Mouse (Mus musculus) right cerebral cortex, postnatal 25 days (tissue): ENCODE results near the gene Taar2.
A peak's percentile ranks its signal among the peaks of the same experiment; 100 is the strongest.

Source experiments
- DNase-seq: peaks from one replicate; pipeline ENCODE4 v3.0.0; 2022

The Taar2 gene

DNA sequence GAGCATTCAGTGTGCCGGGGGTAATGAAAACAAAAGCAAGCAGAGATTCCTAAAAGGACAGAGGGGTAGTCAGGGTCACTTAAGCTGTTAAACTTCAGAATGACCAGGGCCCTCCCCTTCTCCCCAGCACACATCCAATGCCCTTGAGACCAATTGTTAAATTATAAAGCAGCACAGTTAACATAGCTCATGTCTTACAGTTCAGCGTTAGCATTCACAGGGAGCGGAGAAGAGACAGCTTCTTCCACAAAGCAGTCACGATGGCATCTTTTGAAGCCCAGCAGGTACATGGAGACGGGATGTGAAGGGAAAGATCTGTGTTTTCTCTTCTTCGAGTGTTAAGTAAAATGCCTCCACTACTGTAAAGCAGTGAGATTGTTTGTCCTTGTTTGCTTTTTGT is at the start of gene Taar2:
TSS of gene Taar2 (plus strand) at position 261 of the 400 bp plus-strand sequence.
- no peak for DNase-seq

DNA sequence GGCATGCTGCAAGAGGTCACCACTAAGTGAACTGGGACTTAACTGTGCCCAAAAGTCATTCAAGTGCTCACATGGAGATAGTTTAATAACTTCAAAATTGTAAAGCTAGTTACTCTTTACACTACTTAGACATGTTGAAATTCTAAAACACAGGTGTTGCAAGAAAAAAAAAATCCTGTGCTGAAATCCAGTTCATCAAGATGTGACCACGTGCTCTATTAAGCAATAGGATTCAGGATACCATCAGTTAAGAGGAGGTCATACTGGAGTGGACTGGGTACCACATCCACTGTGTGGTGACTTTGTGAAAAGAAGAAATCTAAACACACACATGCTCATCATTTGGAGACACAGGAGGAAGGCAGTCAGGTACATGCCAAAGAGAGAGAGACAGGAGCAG is 45.4 kb upstream of the Taar2 start:
- no peak for DNase-seq

DNA sequence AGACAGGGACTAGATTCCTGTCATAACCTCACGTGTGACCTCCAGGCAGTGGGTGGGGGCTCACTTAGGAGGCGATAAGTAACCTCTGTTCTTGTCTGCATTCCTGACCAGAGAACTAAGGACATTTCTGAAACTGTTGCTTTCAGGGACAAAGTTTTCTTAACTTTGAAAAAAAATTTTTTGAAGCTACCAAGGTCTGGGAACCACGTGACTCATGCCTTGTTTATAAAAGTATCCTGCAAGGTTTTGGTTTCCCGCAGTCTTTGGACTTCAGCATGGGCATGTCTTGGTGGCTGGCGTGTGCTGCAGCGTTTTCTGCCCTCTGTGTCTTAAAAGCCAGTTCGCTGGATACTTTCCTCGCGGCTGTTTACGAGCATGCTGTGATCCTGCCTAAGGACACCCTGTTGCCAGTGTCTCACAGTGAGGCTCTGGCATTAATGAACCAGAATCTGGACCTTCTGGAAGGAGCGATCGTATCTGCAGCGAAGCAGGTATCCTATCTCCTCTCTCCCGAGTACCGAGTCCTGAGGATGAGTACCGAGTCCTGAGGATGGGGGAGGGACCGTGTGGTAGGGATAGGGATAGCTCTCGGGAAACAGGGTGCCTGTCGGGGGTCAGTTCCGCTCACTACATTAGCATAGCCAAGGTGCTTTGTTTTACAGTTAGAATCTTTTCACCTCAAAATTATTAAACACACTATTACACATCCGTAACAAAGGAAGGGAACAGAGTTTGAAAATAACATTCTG is 43.6 kb upstream of the Taar2 start, which contains the start of gene Vnn1:
TSS of gene Vnn1 (plus strand) at position 88 of the 749 bp plus-strand sequence.
- DNase-seq: no peak

DNA sequence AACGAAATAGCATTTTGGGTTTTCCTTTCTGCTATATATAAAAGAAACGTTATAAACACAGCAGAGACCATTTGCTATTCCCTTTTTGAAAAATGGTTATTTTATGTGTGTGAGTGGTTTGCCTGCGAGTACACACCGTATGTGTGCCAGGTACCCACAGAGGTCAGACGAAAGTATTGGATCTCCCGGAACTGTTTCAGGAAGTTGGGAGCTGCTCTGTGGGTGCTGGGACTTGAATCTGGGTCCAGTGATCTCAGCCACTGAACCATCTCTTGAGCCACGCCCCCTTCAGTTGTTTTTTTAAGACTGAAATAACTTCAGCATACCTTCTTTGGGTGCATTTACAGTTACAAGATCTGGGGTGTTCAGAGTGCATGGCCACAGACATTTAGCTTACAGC is 43.0 kb upstream of the Taar2 start:
- no peak for DNase-seq

DNA sequence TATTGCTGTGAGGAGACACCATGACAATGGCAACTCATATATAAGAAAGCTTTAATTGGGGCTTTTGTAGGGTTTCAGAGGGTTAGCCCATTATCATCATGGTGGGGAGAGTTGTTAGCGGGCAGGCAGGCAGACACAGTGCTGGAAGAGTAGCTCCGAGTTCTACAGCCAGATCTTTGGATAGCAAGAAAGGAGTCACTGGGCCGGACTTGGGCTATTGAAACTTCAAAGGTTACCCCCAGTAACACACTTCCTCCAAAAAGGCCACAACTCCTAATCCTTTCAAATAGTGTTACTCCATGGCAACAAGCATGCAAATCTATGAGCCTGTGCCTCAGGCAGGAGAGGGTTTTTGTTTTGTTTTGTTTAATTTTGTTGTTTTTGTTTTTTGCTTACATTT is 37.3 kb upstream of the Taar2 start:
- no peak for DNase-seq

- no peak for DNase-seq
These were observed 32.7 kb upstream of the Taar2 start for GRCm38 (mm10) chr10:23905661-23906060.

DNA sequence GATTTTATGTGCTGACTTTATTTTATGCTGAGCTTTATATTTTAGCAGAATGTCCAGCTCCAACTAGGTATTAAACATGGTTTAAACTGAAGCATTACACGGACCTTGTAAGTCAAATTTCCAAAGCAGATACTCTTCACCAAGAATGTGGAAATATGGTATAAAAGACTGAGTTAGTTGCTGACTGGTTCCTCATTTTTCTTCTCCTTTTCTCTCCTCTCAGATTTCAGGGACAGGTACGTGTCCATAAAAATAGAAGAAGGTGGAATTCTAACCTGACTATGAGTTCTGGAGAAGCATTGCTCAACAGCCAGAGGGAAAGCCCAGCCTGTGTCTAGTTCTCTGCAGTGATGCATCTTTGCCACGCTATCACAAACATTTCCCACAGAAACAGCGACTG is 18.3 kb upstream of the Taar2 start, which contains the start of gene Taar1:
TSS of gene Taar1 (plus strand) at position 301 of the 400 bp plus-strand sequence.
- no peak for DNase-seq

- DNase-seq: no peak
These were observed 15.9 kb upstream of the Taar2 start for GRCm38 (mm10) chr10:23922468-23922867.

GRCm38 (mm10) chr10:23923941-23924340 is 14.4 kb upstream of the Taar2 start:
- DNase-seq: no peak

DNA sequence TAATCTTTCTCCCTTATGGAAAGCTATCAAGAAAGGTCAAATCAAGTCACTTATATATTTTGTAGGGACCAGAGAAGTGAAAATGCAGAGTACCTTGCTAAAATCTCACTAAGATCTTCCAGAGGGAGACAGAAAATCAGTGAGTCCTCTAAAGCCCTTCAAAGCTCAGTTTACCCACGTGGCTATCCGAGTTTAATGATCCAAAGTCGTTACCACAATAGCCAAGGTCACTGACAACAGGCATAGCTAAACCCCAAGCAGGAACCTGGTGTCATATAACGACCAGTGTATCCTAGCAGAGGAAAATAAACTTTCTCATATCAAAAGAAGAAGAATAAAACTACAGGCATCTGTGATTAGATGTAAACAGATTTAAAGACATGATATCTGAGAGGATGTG is 759 bp upstream of the Taar2 start:
- DNase-seq: no peak

- DNase-seq: no peak
These were observed 4.1 kb downstream of the Taar2 start for GRCm38 (mm10) chr10:23942465-23942864.

- no peak for DNase-seq
These were observed 9.7 kb downstream of the Taar2 start for GRCm38 (mm10) chr10:23948026-23948425.

DNA sequence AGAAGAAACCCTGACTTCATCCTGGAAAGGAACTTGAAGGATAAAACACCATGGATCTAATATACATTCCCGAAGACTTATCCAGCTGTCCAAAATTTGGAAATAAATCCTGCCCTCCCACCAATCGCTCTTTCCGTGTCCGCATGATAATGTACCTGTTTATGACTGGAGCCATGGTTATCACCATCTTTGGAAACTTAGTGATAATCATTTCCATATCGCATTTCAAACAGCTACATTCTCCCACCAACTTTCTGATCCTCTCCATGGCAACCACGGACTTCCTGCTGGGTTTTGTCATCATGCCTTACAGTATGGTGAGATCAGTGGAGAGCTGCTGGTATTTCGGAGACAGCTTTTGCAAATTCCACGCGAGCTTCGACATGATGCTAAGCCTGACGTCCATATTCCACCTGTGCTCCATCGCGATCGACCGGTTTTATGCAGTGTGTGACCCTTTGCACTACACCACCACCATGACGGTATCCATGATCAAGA is 11.2 kb downstream of the Taar2 start, which contains the start of gene Taar3:
TSS of gene Taar3 (plus strand) at position 51 of the 498 bp plus-strand sequence.
- DNase-seq: no peak

DNA sequence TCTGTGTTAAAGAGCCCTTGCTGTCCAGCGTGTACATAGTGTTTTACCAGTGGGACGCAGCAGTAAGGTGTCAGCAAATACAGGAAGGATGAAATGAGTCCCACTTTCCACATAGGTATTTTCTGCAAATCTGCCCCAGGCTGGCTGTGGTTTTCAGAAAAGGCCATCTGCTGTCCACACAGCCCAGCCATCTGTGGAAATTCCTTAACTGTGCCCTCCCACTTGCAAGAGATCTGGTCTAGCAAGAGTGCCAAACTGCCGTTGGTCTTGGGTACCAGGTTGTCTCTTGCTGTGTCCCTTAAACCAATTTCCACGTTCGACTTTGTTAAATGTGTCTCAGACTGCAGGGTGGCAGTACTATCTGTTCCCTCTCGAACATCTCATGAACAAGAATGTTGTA is 13.3 kb downstream of the Taar2 start:
- no peak for DNase-seq

DNA sequence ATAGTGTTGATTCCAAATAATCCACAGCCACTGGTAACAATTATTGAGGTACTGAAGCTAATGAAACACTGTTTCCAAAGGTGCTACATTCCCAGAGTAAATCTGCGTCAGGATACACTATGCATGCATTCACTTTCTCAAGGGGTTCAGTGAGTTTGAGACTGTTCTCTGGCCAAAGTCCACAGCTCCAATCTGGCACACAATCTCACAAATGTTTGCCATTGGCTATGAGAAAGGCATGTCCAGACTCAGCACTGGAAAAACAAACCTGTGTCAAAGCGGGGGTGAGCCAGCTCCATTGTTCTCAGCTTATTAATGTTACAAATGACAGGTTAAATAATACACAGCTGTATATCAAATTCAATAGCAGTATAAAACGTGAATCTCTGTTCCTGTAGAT is 20.7 kb downstream of the Taar2 start:
- no peak for DNase-seq

- no peak for DNase-seq
These were observed 22.1 kb downstream of the Taar2 start, which contains the start of gene Taar4 for GRCm38 (mm10) chr10:23960444-23960915. TSS of gene Taar4 (plus strand) at chr10:23960494.

- no peak for DNase-seq
These were observed 25.1 kb downstream of the Taar2 start for GRCm38 (mm10) chr10:23963444-23963843.

DNA sequence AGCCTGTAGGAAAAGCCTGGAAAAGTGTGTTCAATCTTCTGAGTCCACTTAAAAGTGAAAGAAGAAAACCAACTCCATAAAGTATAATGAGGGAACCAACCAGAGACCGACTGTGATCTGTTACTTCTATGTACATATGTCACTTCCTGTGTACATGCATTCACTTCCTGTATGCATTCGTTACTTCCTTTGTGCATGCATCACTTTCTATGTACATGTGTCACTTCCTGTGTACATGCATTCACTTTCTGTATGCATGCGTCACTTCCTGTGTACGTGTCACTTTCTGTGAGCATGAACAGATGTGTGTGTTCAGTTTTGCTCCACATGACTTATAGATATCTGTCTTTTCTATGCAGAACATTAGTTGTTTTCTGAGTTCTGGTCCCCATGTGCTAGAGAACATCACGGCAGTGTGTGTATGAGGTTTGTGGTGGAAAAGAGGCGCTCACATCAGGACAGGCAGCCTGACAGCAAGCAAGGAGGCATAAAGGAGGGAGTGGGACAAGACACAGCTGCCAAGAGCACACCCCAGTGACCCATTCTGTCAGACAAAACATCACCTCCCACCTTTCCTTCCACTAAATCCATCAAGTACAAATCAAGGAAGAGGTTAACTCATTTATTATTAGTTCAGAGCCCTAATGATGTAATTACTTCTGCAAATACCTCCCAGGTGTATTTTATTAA is 26.7 kb downstream of the Taar2 start:
- DNase-seq: no peak

- DNase-seq: no peak
These were observed 32.3 kb downstream of the Taar2 start, which contains the start of gene Taar5 for GRCm38 (mm10) chr10:23970656-23971165. TSS of gene Taar5 (plus strand) at chr10:23970706.

- DNase-seq: no peak
These were observed 32.9 kb downstream of the Taar2 start for GRCm38 (mm10) chr10:23971256-23971655.

DNA sequence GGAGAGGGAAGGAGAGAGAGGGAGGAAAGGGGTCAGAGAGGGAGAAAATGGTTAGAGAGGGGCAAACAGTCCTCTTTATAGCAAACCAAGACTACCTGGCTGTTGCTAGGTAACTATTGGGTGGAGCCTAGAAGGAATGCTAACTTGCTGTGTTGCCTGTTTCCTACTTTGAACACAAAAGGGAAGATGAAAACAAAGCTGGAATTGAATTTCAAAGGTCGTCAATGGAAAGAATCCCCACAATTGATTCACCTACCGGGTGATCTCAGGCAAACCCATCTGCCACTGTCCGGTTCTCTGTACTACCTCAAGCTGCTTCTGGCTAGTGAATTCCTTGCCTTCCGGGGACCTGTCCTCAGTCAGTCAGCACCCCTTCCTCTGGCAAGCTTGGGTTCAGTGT is 39.6 kb downstream of the Taar2 start:
- no peak for DNase-seq

GRCm38 (mm10) chr10:23978901-23979705 is 40.7 kb downstream of the Taar2 start:
- peak; percentile 67 for DNase-seq

DNA sequence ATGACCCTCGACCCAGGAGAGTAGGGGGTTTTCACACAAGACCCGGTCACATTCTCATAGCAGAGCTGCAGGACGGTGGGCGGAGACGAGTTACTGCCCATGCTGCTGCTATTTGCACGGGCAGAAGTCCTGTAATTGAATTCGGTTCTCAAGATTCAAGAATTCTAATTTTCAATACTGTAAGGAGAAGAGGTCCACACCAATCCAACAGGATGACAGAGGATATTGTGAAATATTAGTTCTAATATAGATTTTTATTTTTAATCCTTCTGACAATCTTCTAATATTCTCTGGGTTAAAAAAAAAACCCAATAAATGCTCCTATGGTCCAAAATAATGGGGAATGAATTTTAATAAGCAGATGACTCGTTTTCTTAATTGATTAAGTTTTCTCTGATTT is 47.2 kb downstream of the Taar2 start, which contains the start of gene Taar6:
TSS of gene Taar6 (minus strand) at position 101 of the 400 bp plus-strand sequence.
- DNase-seq: no peak
